Mouse (Mus musculus) lung, postnatal 36 days (tissue): ENCODE results near the gene Prkce.
A peak's percentile ranks its signal among the peaks of the same experiment; 100 is the strongest.

Experiments used
- DNase-seq: peaks from one replicate; pipeline ENCODE4 v3.0.0; 2022; ENCODE audit warnings: mixed read lengths

Gene Prkce

GRCm38 (mm10) chr17:86226198-86226597 lies 58.6 kb downstream of the Prkce start:
- no peak for DNase-seq

- DNase-seq: no peak
These were observed 59.0 kb downstream of the Prkce start for GRCm38 (mm10) chr17:86226635-86227034.

GRCm38 (mm10) chr17:86227389-86227788 lies 59.8 kb downstream of the Prkce start:
- no peak for DNase-seq

- DNase-seq: no peak
These were observed 61.3 kb downstream of the Prkce start for GRCm38 (mm10) chr17:86228850-86229249.

- DNase-seq: no peak
These were observed 62.6 kb downstream of the Prkce start for GRCm38 (mm10) chr17:86230141-86230633.

- DNase-seq: peak; percentile 38
These were observed 64.2 kb downstream of the Prkce start for GRCm38 (mm10) chr17:86231741-86232179.

GRCm38 (mm10) chr17:86232248-86232647 lies 64.7 kb downstream of the Prkce start:
- no peak for DNase-seq

GRCm38 (mm10) chr17:86234587-86235150 lies 67.1 kb downstream of the Prkce start:
- DNase-seq: no peak

- DNase-seq: peak; percentile 50
These were observed 68.6 kb downstream of the Prkce start for GRCm38 (mm10) chr17:86236026-86236712.

- peak; percentile 80 for DNase-seq
These were observed 69.5 kb downstream of the Prkce start for GRCm38 (mm10) chr17:86236861-86237763.

GRCm38 (mm10) chr17:86242291-86242690 lies 74.7 kb downstream of the Prkce start:
- no peak for DNase-seq

- peak; percentile 49 for DNase-seq
These were observed 75.5 kb downstream of the Prkce start for GRCm38 (mm10) chr17:86243109-86243527.

GRCm38 (mm10) chr17:86244397-86244796 lies 76.8 kb downstream of the Prkce start:
- no peak for DNase-seq

- peak; percentile 43 for DNase-seq
These were observed 81.2 kb downstream of the Prkce start for GRCm38 (mm10) chr17:86248832-86249231.

GRCm38 (mm10) chr17:86249499-86250405 lies 82.2 kb downstream of the Prkce start:
- no peak for DNase-seq

- DNase-seq: no peak
These were observed 82.9 kb downstream of the Prkce start for GRCm38 (mm10) chr17:86250406-86250905.

- no peak for DNase-seq
These were observed 86.3 kb downstream of the Prkce start for GRCm38 (mm10) chr17:86253884-86254283.

GRCm38 (mm10) chr17:86254285-86254684 lies 86.7 kb downstream of the Prkce start:
- no peak for DNase-seq

- no peak for DNase-seq
These were observed 87.4 kb downstream of the Prkce start for GRCm38 (mm10) chr17:86254978-86255377.

GRCm38 (mm10) chr17:86256730-86257131 lies 89.1 kb downstream of the Prkce start:
- DNase-seq: peak; percentile 73

- DNase-seq: peak; percentile 47
These were observed 93.5 kb downstream of the Prkce start for GRCm38 (mm10) chr17:86261067-86261466.
